Mouse (Mus musculus): Measurements from ENCODE around the gene Xkr8. TPM values are rescaled to one million over a fixed set of nuclear protein-coding genes. Genes with fewer than 3 reads are reported as not detected.
A peak's percentile ranks its signal among the peaks of the same experiment; 100 is the strongest.
"Not testable (repeated sequence)": the region's sequence is repeated elsewhere in the genome, so short reads cannot be mapped to it uniquely, and the experiment has no call there.

The Xkr8 gene
- polyA plus RNA-seq, 1 experiment from 2014 or later = 6.6 TPM

DNA sequence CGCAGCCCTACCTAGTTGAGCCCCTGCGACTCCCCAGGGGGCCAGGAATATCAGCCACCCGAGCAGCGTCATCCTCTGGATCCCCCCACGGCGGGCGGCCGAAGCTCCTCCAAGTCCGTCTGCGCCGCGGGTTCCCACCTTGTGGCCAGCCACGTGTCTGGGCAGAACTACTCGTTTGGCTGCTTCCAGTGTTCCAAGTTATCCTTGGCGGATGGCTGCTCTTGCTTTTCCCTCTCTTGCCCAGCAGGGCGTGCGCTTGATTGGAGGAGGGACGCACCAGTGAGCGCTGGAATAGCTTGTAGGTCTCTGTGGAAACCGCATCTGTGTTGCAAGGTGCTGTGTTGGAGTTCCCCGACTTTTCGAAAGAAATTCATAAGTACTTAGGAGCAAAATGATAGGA, 24.6 kb upstream of the Xkr8 start, which contains the start of gene Smpdl3b:
Gene Smpdl3b (minus strand): TSS at position 279 of the 400 bp plus-strand sequence.
- Histone ChIP-seq H3K27me3 (peaks cover 12% of the 10 kb centered on the region), H3K4me1 (0 out of 2 replicates have a peak, but pooled peaks cover 4% of the 10 kb centered on the region), H3K4me2 (replicated peaks) (peak within 1 kb of the TSS; percentile 80), H3K36me3 (no peaks in the 10 kb centered on the region), H3K9me3 (no peaks in the 10 kb centered on the region), H3K27ac (no peak within 1 kb of the TSS), H3K4me3 (peak within 1 kb of the TSS; percentile 38), H3K9ac (peak within 1 kb of the TSS; percentile 57)
- peak; percentile 77; the same call in 1 of the 2 replicates for ATAC-seq (ENCODE audit: insufficient number of reproducible peaks, insufficient read depth, low FRiP score, low TSS enrichment)
- 1% methylated on average over 22 of the region's 22 CpGs for WGBS

DNA sequence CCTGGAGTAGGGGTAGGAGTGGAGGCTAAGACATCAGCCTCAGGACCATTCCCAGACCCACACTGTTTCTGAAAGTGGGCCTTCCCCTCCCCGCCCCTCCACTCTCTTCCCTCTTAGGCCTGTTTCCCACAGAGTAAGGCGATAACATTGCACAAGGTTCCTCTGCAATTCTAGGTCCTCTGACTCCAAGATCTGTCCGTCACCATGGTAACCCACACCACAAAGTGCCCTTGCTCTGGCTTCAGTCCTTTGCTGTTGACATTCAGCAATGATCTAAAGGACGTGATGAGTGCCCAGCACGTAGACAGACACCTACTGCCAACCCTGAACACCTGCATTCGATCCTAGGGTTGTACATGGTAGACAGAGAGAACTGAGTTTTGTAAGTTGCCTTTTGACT, 20.6 kb upstream of the Xkr8 start:
- Histone ChIP-seq H3K9ac (no peak overlapping the region), H3K9me3 (no peaks in the 10 kb centered on the region), H3K4me2 (replicated peaks) (no peak overlapping the region), H3K27me3 (peaks cover 9% of the 10 kb centered on the region), H3K4me1 (0 out of 2 replicates have a peak, but pooled peaks cover 4% of the 10 kb centered on the region), H3K4me3 (no peak overlapping the region), H3K36me3 (no peaks in the 10 kb centered on the region), H3K27ac (no peak overlapping the region)
- ATAC-seq (ENCODE audit: insufficient number of reproducible peaks, insufficient read depth, low FRiP score, low TSS enrichment) = no peak
- WGBS = 78% methylated on average over 6 of the region's 6 CpGs

DNA sequence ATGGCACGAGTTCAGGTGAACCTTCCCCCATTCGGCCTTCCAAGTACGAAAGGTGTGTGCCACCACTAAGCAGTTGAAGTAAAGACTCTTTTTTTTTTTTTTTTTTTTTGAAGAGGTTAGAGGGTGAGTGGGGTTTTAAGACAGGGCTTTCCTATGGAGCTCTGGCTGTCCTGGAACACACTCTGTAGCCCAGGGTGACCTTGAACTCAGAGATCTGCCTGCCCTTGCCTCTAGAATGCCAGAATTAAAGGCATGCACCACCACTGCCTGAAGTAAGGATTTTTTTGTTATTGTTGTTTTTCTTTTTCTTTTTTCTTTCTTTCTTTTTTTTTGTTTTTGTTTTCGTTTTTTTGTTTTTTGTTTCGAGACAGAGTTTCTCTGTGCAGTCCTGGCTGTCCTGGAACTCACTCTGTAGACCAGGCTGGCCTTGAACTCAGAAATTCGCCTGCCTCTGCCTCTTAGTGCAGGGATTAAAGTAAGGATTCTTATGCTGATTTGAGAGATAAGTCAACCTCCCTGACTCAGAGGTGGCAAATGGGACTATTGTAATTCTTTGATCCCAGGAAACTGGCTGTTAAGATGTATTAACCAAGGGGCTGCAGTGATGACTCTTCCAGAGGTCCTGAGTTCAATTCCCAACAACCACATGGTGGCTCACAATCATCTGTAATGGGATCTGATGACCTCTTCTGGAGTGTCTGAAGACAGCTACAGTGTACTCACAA, 17.1 kb upstream of the Xkr8 start:
- H3K9me3 ChIP-seq = no peaks in the 10 kb centered on the region
- no peaks in the 10 kb centered on the region for H3K27me3 ChIP-seq
- no peak overlapping the region for H3K4me2 ChIP-seq (replicated peaks)
- no peak for ATAC-seq (ENCODE audit: insufficient number of reproducible peaks, insufficient read depth, low FRiP score, low TSS enrichment)
- H3K4me1 ChIP-seq = no peaks in the 10 kb centered on the region
- WGBS = 86% methylated on average over 6 of the region's 6 CpGs
- no peaks in the 10 kb centered on the region for H3K36me3 ChIP-seq
- H3K27ac ChIP-seq = no peak overlapping the region
- no peak overlapping the region for H3K9ac ChIP-seq
- no peak overlapping the region for H3K4me3 ChIP-seq

GRCm38 (mm10) chr4:132748778-132749177, 16.4 kb upstream of the Xkr8 start:
- Histone ChIP-seq H3K36me3 (no peaks in the 10 kb centered on the region), H3K27ac (no peak overlapping the region), H3K4me2 (replicated peaks) (no peak overlapping the region), H3K4me1 (no peaks in the 10 kb centered on the region), H3K4me3 (no peak overlapping the region), H3K9ac (no peak overlapping the region), H3K27me3 (no peaks in the 10 kb centered on the region), H3K9me3 (no peaks in the 10 kb centered on the region)
- no peak for ATAC-seq (ENCODE audit: insufficient number of reproducible peaks, insufficient read depth, low FRiP score, low TSS enrichment)
- WGBS = 96% methylated on average over 4 of the region's 4 CpGs

GRCm38 (mm10) chr4:132747664-132748259, 15.4 kb upstream of the Xkr8 start:
- Histone ChIP-seq H3K4me2 (replicated peaks) (no peak overlapping the region), H3K9ac (no peak overlapping the region; the same call in 1 of the 2 replicates), H3K4me3 (no peak overlapping the region), H3K9me3 (no peaks in the 10 kb centered on the region), H3K36me3 (no peaks in the 10 kb centered on the region), H3K27ac (peak overlapping the region; percentile 11; the same call in 1 of the 2 replicates), H3K4me1 (no peaks in the 10 kb centered on the region), H3K27me3 (no peaks in the 10 kb centered on the region)
- 55% methylated on average over 9 of the region's 9 CpGs for WGBS
- no peak for ATAC-seq (ENCODE audit: insufficient number of reproducible peaks, insufficient read depth, low FRiP score, low TSS enrichment)

DNA sequence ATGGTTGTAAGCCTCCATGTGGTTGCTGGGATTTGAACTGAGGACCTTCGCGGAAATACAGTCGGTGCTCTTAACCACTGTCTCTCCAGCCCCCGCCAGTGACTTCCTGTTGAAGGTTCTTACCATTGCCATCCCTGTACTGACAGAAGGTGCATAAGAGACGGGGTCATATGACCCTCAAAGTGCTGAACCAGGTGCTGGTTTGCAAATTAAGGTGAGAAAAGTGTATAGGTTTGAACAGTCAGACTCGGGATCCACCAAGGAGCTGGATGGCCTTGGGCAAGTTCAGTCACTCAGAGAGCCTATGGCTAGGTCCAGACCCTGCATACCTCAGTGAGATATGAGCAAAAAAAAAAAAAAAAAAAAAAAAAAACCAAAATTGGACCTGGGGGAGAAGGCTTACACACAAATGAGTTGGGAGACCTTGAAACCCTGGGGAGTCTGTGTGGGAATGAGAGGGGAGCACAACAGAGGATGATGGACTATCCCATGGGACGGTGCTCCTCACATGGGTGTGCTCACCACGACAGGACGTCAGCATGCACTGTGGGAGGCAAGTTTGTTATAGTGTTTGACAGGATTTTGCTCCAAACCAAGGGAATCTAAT, 14.7 kb upstream of the Xkr8 start:
- Histone ChIP-seq H3K27ac (no peak overlapping the region), H3K27me3 (no peaks in the 10 kb centered on the region), H3K4me2 (replicated peaks) (no peak overlapping the region), H3K4me1 (no peaks in the 10 kb centered on the region), H3K9me3 (no peaks in the 10 kb centered on the region), H3K9ac (no peak overlapping the region), H3K36me3 (no peaks in the 10 kb centered on the region), H3K4me3 (no peak overlapping the region)
- no peak for ATAC-seq (ENCODE audit: insufficient number of reproducible peaks, insufficient read depth, low FRiP score, low TSS enrichment)
- 87% methylated on average over 9 of the region's 9 CpGs for WGBS

- no peak overlapping the region for H3K27ac ChIP-seq
- 83% methylated on average over 11 of the region's 11 CpGs for WGBS
These were observed 11.9 kb upstream of the Xkr8 start for GRCm38 (mm10) chr4:132743992-132744911.

GRCm38 (mm10) chr4:132741491-132741890, 9.1 kb upstream of the Xkr8 start:
- Histone ChIP-seq H3K36me3 (no peaks in the 10 kb centered on the region), H3K4me3 (no peak overlapping the region), H3K4me2 (replicated peaks) (no peak overlapping the region), H3K27me3 (no peaks in the 10 kb centered on the region), H3K9me3 (no peaks in the 10 kb centered on the region), H3K9ac (no peak overlapping the region), H3K4me1 (no peaks in the 10 kb centered on the region), H3K27ac (no peak overlapping the region)
- WGBS = 93% methylated on average over 7 of the region's 7 CpGs
- no peak for ATAC-seq (ENCODE audit: insufficient number of reproducible peaks, insufficient read depth, low FRiP score, low TSS enrichment)

More at GRCm38 (mm10) chr4:132743992-132744911, 11.9 kb upstream of the Xkr8 start:
- Histone ChIP-seq H3K4me1 (no peaks in the 10 kb centered on the region), H3K27me3 (no peaks in the 10 kb centered on the region), H3K36me3 (no peaks in the 10 kb centered on the region), H3K9me3 (no peaks in the 10 kb centered on the region), H3K4me2 (replicated peaks) (no peak overlapping the region), H3K9ac (no peak overlapping the region), H3K4me3 (no peak overlapping the region)
- no peak for ATAC-seq (ENCODE audit: insufficient number of reproducible peaks, insufficient read depth, low FRiP score, low TSS enrichment)

DNA sequence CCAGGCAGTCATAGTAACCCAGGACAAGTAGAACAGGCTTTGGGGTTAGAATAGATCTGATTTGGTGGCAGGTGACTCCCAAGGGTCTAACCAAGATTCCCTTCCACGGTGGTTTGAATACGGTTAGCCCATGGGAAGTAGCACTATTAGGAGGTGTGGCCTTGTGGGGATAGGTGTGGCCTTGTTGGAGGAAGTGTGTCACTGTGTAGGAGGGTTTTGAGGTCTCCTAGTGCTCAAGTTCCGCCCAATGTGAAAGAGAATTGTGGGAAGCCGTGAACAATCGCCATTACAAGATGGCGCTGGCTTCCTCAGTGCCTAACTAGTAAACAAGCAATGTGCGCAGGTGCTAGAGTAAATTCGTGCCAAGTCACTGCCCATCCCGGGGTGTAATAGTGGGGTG, 4.8 kb upstream of the Xkr8 start:
- H3K36me3 ChIP-seq; H3K9me3 ChIP-seq; H3K4me1 ChIP-seq; H3K9ac ChIP-seq; H3K27me3 ChIP-seq; H3K4me2 ChIP-seq (replicated peaks); ATAC-seq (ENCODE audit: insufficient number of reproducible peaks, insufficient read depth, low FRiP score, low TSS enrichment); H3K27ac ChIP-seq; H3K4me3 ChIP-seq: not testable (repeated sequence)
- WGBS = 91% methylated on average over 9 of the region's 9 CpGs

- no peak for ATAC-seq (ENCODE audit: insufficient number of reproducible peaks, insufficient read depth, low FRiP score, low TSS enrichment)
- Histone ChIP-seq H3K4me3 (no peak overlapping the region), H3K9me3 (no peaks in the 10 kb centered on the region), H3K4me2 (replicated peaks) (no peak overlapping the region), H3K4me1 (no peaks in the 10 kb centered on the region), H3K27me3 (no peaks in the 10 kb centered on the region), H3K9ac (no peak overlapping the region), H3K36me3 (no peaks in the 10 kb centered on the region), H3K27ac (no peak overlapping the region)
- 57% methylated on average over 3 of the region's 3 CpGs for WGBS
These were observed 3.5 kb upstream of the Xkr8 start for GRCm38 (mm10) chr4:132735894-132736293.

DNA sequence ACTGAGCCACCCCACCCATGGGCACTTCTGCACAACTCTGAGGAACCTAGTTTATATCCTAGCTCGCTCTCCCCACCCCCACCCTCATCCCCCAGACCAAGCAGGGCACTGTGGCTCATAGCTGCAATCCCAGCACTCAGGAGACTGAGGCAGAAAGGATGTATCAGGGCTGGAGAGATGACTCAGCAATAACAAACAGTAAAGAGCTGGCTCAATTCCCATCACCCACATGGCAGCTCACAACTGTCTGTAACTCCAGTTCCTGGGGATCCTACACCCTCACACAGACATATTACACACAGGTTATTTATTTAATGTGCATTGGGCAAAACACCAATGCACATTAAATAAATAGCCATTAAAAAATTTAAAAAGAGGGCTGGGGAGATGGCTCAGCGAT, 3.0 kb upstream of the Xkr8 start:
- H3K4me1 ChIP-seq = no peaks in the 10 kb centered on the region
- no peak for ATAC-seq (ENCODE audit: insufficient number of reproducible peaks, insufficient read depth, low FRiP score, low TSS enrichment)
- WGBS = 74% methylated on average over 2 of the region's 2 CpGs

More for the DNA sequence above, 3.0 kb upstream of the Xkr8 start:
- H3K36me3 ChIP-seq = no peaks in the 10 kb centered on the region
- H3K9ac ChIP-seq = no peak overlapping the region
- no peak overlapping the region for H3K4me2 ChIP-seq (replicated peaks)
- no peak overlapping the region for H3K27ac ChIP-seq
- no peaks in the 10 kb centered on the region for H3K27me3 ChIP-seq
- H3K9me3 ChIP-seq = no peaks in the 10 kb centered on the region
- H3K4me3 ChIP-seq = no peak overlapping the region

Measured in embryonic facial prominence, embryonic 12.5 days (tissue).